Mouse (Mus musculus) myocyte (in vitro differentiated cells): Measurements from ENCODE around the gene Micu2. TPM values are rescaled to one million over a fixed set of nuclear protein-coding genes. Genes with fewer than 3 reads are reported as not detected.

Experiments used
- H3K27me3 ChIP-seq: one replicate; pipeline ENCODE4 v1.6.1; 2011; ENCODE audit not compliant: control insufficient read depth, insufficient read depth, insufficient read length
- H3K36me3 ChIP-seq: one replicate; pipeline ENCODE4 v1.6.1; 2011; ENCODE audit not compliant: control insufficient read depth, insufficient read depth
- H3K4me2 ChIP-seq: one replicate; pipeline ENCODE4 v1.6.1; 2011; ENCODE audit warnings: low read depth, control low read depth
- H3K4me3 ChIP-seq: one replicate; pipeline ENCODE4 v1.5.1; 2011; ENCODE audit warnings: mild to moderate bottlenecking, control low read depth, moderate library complexity
- H3K79me2 ChIP-seq: one replicate; pipeline ENCODE4 v1.6.1; 2011; ENCODE audit not compliant: control insufficient read depth, insufficient read depth
- H3ac ChIP-seq: one replicate; pipeline ENCODE4 v1.6.1; 2011; ENCODE audit not compliant: control insufficient read depth, insufficient read length
- CEBPB ChIP-seq: IDR thresholded peaks from 2 replicates; pipeline ENCODE4 v1.6.1; 2011; ENCODE audit warnings: mild to moderate bottlenecking, moderate library complexity; ENCODE audit not compliant: poor library complexity, insufficient read depth, severe bottlenecking
- E2F4 ChIP-seq: IDR thresholded peaks from one replicate; pipeline ENCODE4 v1.6.1; 2011; ENCODE audit warnings: mild to moderate bottlenecking, control low read depth, moderate library complexity; ENCODE audit not compliant: insufficient read depth
- MAX ChIP-seq: IDR thresholded peaks from one replicate; pipeline ENCODE4 v1.6.1; 2011; ENCODE audit warnings: low read depth, mild to moderate bottlenecking, control low read depth
- MYOD1 ChIP-seq, 3 experiments: IDR thresholded peaks; one replicate each; pipeline ENCODE4 v1.6.1; 2011; ENCODE audit warnings: control low read depth in 2 of 3, low read depth in 2 of 3, mild to moderate bottlenecking in 2 of 3, moderate library complexity in 1 of 3; ENCODE audit not compliant: insufficient read length in 2 of 3, control insufficient read depth in 1 of 3
- MYOG ChIP-seq, 3 experiments: IDR thresholded peaks; one replicate each; pipeline ENCODE4 v1.6.1; 2011; ENCODE audit warnings: control low read depth in 2 of 3, low read depth in 2 of 3, mild to moderate bottlenecking in 2 of 3; ENCODE audit not compliant: insufficient read length in 2 of 3, control insufficient read depth in 1 of 3, insufficient read depth in 1 of 3
- POLR2A ChIP-seq: IDR thresholded peaks from one replicate; pipeline ENCODE4 v1.6.1; 2011; ENCODE audit warnings: low read depth, mild to moderate bottlenecking, control low read depth, moderate library complexity; ENCODE audit not compliant: insufficient read length
- POLR2AphosphoS2 ChIP-seq: IDR thresholded peaks from one replicate; pipeline ENCODE4 v1.6.1; 2011; ENCODE audit warnings: low read depth, control low read depth; ENCODE audit not compliant: insufficient read length
- REST ChIP-seq: IDR thresholded peaks from one replicate; pipeline ENCODE4 v1.6.1; 2011; ENCODE audit warnings: mild to moderate bottlenecking, control low read depth, moderate library complexity; ENCODE audit not compliant: insufficient read depth, insufficient read length
- SRF ChIP-seq: IDR thresholded peaks from one replicate; pipeline ENCODE4 v1.6.1; 2011; ENCODE audit warnings: low read depth; ENCODE audit not compliant: control insufficient read depth, insufficient read length
- TCF12 ChIP-seq: IDR thresholded peaks from one replicate; pipeline ENCODE4 v1.6.1; 2011; ENCODE audit warnings: mild to moderate bottlenecking, control low read depth; ENCODE audit not compliant: poor library complexity, insufficient read depth, severe bottlenecking
- TCF3 ChIP-seq: IDR thresholded peaks from one replicate; pipeline ENCODE4 v1.6.1; 2011; ENCODE audit warnings: low read depth, control low read depth; ENCODE audit not compliant: insufficient read length
- USF1 ChIP-seq: IDR thresholded peaks from one replicate; pipeline ENCODE4 v1.6.1; 2011; ENCODE audit warnings: low read depth, mild to moderate bottlenecking, control low read depth, moderate library complexity
- polyA plus RNA-seq: library from polyadenylated mRNA; unstranded; fragments of >200 nt; fragmentation: generic; extraction: Trizol; gene quantifications from one replicate; pipeline ENCODE4 v1.2.1, GENCODE M21; 2012; ENCODE audit warnings: missing spikeins

The Micu2 gene
- polyA plus RNA-seq, 1 experiment = 48.2 TPM

- TF ChIP-seq SRF (no peak), E2F4 (no peak), USF1 (no peak), MYOD1 (IDR thresholded peaks at IDR 0.05; ENCODE audit: control insufficient read depth in 1 of 3, insufficient read length in 2 of 3, low read depth in 2 of 3) (peak in 1 of 3 experiments; percentile 1), MAX (no peak), TCF3 (no peak), TCF12 (no peak), POLR2AphosphoS2 (peak; percentile 91), MYOG (IDR thresholded peaks at IDR 0.05; ENCODE audit: control insufficient read depth in 1 of 3, insufficient read depth in 1 of 3, insufficient read length in 2 of 3, low read depth in 2 of 3) (no peak), POLR2A (peak; percentile 91), CEBPB (no peak), REST (no peak)
- peak within 1 kb of the TSS; percentile 72 for H3K4me3 ChIP-seq
- no peaks in the 10 kb centered on the region for H3K36me3 ChIP-seq
- peaks cover 44% of the 10 kb centered on the region for H3K79me2 ChIP-seq
- H3K4me2 ChIP-seq = peak within 1 kb of the TSS; percentile 85
- no peaks in the 10 kb centered on the region for H3K27me3 ChIP-seq
- H3ac ChIP-seq = peak within 1 kb of the TSS; percentile 36
Observed at GRCm38 (mm10) chr14:57890011-57890842, 108.8 kb downstream of the Micu2 start, which contains the start of gene Zdhhc20. Gene Zdhhc20 (minus strand): TSS chr14:57890276.

GRCm38 (mm10) chr14:57889541-57890010 lies 109.5 kb downstream of the Micu2 start:
- H3K36me3 ChIP-seq = no peaks in the 10 kb centered on the region
- no peak for TF ChIP-seq REST
- TF ChIP-seq MYOG (IDR thresholded peaks at IDR 0.05; ENCODE audit: control insufficient read depth in 1 of 3, insufficient read depth in 1 of 3, insufficient read length in 2 of 3, low read depth in 2 of 3) = no peak
- TF ChIP-seq MAX = no peak
- no peak for TF ChIP-seq SRF
- TF ChIP-seq CEBPB = no peak
- no peak for TF ChIP-seq TCF12
- TF ChIP-seq POLR2AphosphoS2 = no peak
- H3K27me3 ChIP-seq = no peaks in the 10 kb centered on the region
- peak overlapping the region; percentile 36 for H3ac ChIP-seq
- H3K79me2 ChIP-seq = peaks cover 51% of the 10 kb centered on the region
- peak overlapping the region; percentile 72 for H3K4me3 ChIP-seq
- peak overlapping the region; percentile 85 for H3K4me2 ChIP-seq

- Histone ChIP-seq H3K4me2 (no peak overlapping the region), H3K36me3 (no peaks in the 10 kb centered on the region), H3K27me3 (no peaks in the 10 kb centered on the region), H3K79me2 (peaks cover 68% of the 10 kb centered on the region), H3K4me3 (no peak overlapping the region), H3ac (no peak overlapping the region)
- no peak for TF ChIP-seq MYOD1 (IDR thresholded peaks at IDR 0.05; ENCODE audit: control insufficient read depth in 1 of 3, insufficient read length in 2 of 3, low read depth in 2 of 3)
- no peak for TF ChIP-seq TCF12
- TF ChIP-seq USF1 = no peak
- no peak for TF ChIP-seq MYOG (IDR thresholded peaks at IDR 0.05; ENCODE audit: control insufficient read depth in 1 of 3, insufficient read depth in 1 of 3, insufficient read length in 2 of 3, low read depth in 2 of 3)
Observed at GRCm38 (mm10) chr14:57887171-57887570, 111.9 kb downstream of the Micu2 start.

GRCm38 (mm10) chr14:57886032-57886431 lies 113.0 kb downstream of the Micu2 start:
- Histone ChIP-seq H3K79me2 (peaks cover 74% of the 10 kb centered on the region), H3K27me3 (no peaks in the 10 kb centered on the region), H3K4me2 (no peak overlapping the region), H3K36me3 (no peaks in the 10 kb centered on the region), H3K4me3 (no peak overlapping the region), H3ac (no peak overlapping the region)
- TF ChIP-seq POLR2AphosphoS2 (no peak), SRF (no peak), USF1 (no peak), E2F4 (no peak), CEBPB (no peak), TCF12 (no peak), MYOG (IDR thresholded peaks at IDR 0.05; ENCODE audit: control insufficient read depth in 1 of 3, insufficient read depth in 1 of 3, insufficient read length in 2 of 3, low read depth in 2 of 3) (no peak), TCF3 (no peak), MYOD1 (IDR thresholded peaks at IDR 0.05; ENCODE audit: control insufficient read depth in 1 of 3, insufficient read length in 2 of 3, low read depth in 2 of 3) (no peak), POLR2A (no peak), MAX (no peak), REST (no peak)

GRCm38 (mm10) chr14:57883341-57883740 lies 115.7 kb downstream of the Micu2 start:
- Histone ChIP-seq H3K27me3 (no peaks in the 10 kb centered on the region), H3K79me2 (peaks cover 81% of the 10 kb centered on the region), H3K4me2 (no peak overlapping the region), H3ac (no peak overlapping the region), H3K36me3 (no peaks in the 10 kb centered on the region), H3K4me3 (no peak overlapping the region)
- TF ChIP-seq TCF3 (no peak), POLR2A (no peak), POLR2AphosphoS2 (no peak), MAX (no peak), MYOD1 (IDR thresholded peaks at IDR 0.05; ENCODE audit: control insufficient read depth in 1 of 3, insufficient read length in 2 of 3, low read depth in 2 of 3) (no peak), REST (no peak), E2F4 (no peak), TCF12 (no peak), USF1 (no peak), SRF (no peak), CEBPB (no peak), MYOG (IDR thresholded peaks at IDR 0.05; ENCODE audit: control insufficient read depth in 1 of 3, insufficient read depth in 1 of 3, insufficient read length in 2 of 3, low read depth in 2 of 3) (no peak)
